Comparison of ENCODE assay signal across 8 mouse cellular contexts in the genomic region with DNA sequence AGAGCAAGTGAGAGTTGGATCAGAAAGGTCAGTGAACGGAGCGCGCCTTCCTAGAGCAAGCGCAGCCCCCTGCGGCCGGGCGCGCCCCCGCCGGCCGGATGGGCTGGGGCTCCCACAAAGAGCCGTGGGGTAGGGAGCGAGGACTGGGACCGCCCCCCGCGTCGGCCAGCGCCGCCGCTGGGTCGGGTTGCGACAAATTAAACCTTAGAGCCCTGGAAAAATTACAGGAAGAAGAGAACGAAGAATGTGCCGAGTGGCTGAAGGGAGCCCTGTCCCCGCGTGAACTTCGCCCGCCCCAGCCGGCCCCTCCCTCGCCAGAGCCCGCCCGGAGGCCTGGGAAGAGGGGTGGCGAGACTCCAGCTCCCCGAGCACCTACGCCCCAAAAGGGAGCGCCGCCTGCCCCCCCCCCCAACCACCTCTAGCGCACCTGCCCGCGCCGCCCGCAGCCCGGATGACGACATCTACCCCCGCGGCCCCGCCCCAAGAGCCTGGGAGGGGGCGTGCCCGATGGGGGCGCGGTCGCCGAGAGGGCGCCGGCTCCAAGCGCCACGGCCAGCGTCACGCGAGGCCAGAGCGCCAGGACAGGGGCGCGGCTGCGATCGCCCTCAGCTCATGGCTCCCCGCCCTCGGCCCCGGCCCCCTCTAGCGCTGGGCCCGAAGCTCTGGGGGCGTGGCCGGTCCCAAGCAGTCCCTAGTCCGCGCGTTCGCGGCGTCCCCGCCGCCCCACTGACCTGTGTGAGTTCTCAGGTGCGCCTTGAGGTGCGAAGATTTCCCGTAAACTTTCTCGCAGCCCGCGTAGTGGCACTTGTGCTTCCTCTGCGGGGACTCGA. TPM values are rescaled to one million over a fixed set of nuclear protein-coding genes. Genes with fewer than 3 reads are reported as not detected.
DNase-seq lines count a peak whose midpoint lies in the region; ATAC-seq and TF ChIP-seq lines count a peak whose summit lies in the region.

No protein-coding gene starts in this region.

- peak; percentile 93 to 96 for DNase-seq in adrenal gland, postnatal 36 days
- peak; percentile 87 for DNase-seq in lung, embryonic 14.5 days
- peak; percentile 91 for DNase-seq in thymus, postnatal 0 days (ENCODE audit: low spot score)

- no peaks in the 10 kb centered on the region for H3K9me3 ChIP-seq in embryonic facial prominence, embryonic 13.5 days
- H3K9me3 ChIP-seq in heart, embryonic 12.5 days (replicated peaks), result no peaks in the 10 kb centered on the region
- no peaks in the 10 kb centered on the region for H3K9me3 ChIP-seq in kidney, embryonic 16.5 days (ENCODE audit: low read length)
- no peaks in the 10 kb centered on the region for H3K9me3 ChIP-seq in lung, embryonic 14.5 days (ENCODE audit: low read depth, low read length)
- H3K9me3 ChIP-seq in neural tube, embryonic 15.5 days (replicated peaks), result no peaks in the 10 kb centered on the region

- peak overlapping the region; percentile 69 for H3K4me3 ChIP-seq in C2C12 (ENCODE audit: insufficient read depth, poor library complexity, severe bottlenecking)
- H3K4me3 ChIP-seq in embryonic facial prominence, embryonic 13.5 days, result peak overlapping the region; percentile 76
- peak overlapping the region; percentile 79 for H3K4me3 ChIP-seq in heart, embryonic 12.5 days
- H3K4me3 ChIP-seq in kidney, embryonic 16.5 days (ENCODE audit: low read length), result peak overlapping the region; percentile 76
- peak overlapping the region; percentile 74 for H3K4me3 ChIP-seq in lung, embryonic 14.5 days (ENCODE audit: low read depth, low read length)
- H3K4me3 ChIP-seq in neural tube, embryonic 15.5 days (replicated peaks), result peak overlapping the region; percentile 74

- peak; percentile 4; the same call in 1 of the 2 replicates for ATAC-seq in embryonic facial prominence, embryonic 13.5 days (ENCODE audit: insufficient number of reproducible peaks, insufficient read depth, low FRiP score, low TSS enrichment, low read depth)
- ATAC-seq in heart, embryonic 12.5 days (ENCODE audit: insufficient number of reproducible peaks, low FRiP score), result peak; percentile 68
- peak; percentile 29 for ATAC-seq in kidney, embryonic 16.5 days (ENCODE audit: low FRiP score, low TSS enrichment)
- peak; percentile 22 for ATAC-seq in lung, embryonic 14.5 days (ENCODE audit: insufficient read depth)
- ATAC-seq in neural tube, embryonic 15.5 days (ENCODE audit: low FRiP score), result peak; percentile 6

- under 1% methylated on average over 82 of the region's 88 CpGs for WGBS in embryonic facial prominence, embryonic 13.5 days
- under 1% methylated on average over 83 of the region's 88 CpGs for WGBS in heart, embryonic 12.5 days
- under 1% methylated on average over 81 of the region's 88 CpGs for WGBS in kidney, embryonic 16.5 days
- 0% methylated on average over 67 of the region's 88 CpGs for WGBS in lung, embryonic 14.5 days
- WGBS in neural tube, embryonic 15.5 days, result under 1% methylated on average over 82 of the region's 88 CpGs

- H3K4me2 ChIP-seq in embryonic facial prominence, embryonic 13.5 days, result peak overlapping the region; percentile 84
- peak overlapping the region; percentile 87 for H3K4me2 ChIP-seq in heart, embryonic 12.5 days
- H3K4me2 ChIP-seq in kidney, embryonic 16.5 days (replicated peaks; ENCODE audit: low read depth, low read length), result peak overlapping the region; percentile 95
- peak overlapping the region; percentile 96 for H3K4me2 ChIP-seq in lung, embryonic 14.5 days
- peak overlapping the region; percentile 96 for H3K4me2 ChIP-seq in neural tube, embryonic 15.5 days

- peak; percentile 0 for TF ChIP-seq CTCF in C2C12 (IDR thresholded peaks at IDR 0.05; ENCODE audit: control insufficient read depth, insufficient read depth, insufficient read length)
- TF ChIP-seq CTCF in lung, embryonic 14.5 days (IDR thresholded peaks at IDR 0.05; ENCODE audit: low read depth), result no peak; the same call in 1 of the 2 replicates

- peak overlapping the region; percentile 92 for H3K27ac ChIP-seq in embryonic facial prominence, embryonic 13.5 days
- peak overlapping the region; percentile 86 for H3K27ac ChIP-seq in heart, embryonic 12.5 days (ENCODE audit: poor library complexity, severe bottlenecking)
- peak overlapping the region; percentile 94 for H3K27ac ChIP-seq in kidney, embryonic 16.5 days (ENCODE audit: low read length)
- H3K27ac ChIP-seq in lung, embryonic 14.5 days (ENCODE audit: low read depth), result peak overlapping the region; percentile 91
- peak overlapping the region; percentile 93 for H3K27ac ChIP-seq in neural tube, embryonic 15.5 days (replicated peaks)

- H3K36me3 ChIP-seq in C2C12 (ENCODE audit: control insufficient read depth, insufficient read depth), result no peaks in the 10 kb centered on the region
- no peaks in the 10 kb centered on the region for H3K36me3 ChIP-seq in embryonic facial prominence, embryonic 13.5 days
- H3K36me3 ChIP-seq in heart, embryonic 12.5 days, result no peaks in the 10 kb centered on the region
- no peaks in the 10 kb centered on the region for H3K36me3 ChIP-seq in kidney, embryonic 16.5 days (ENCODE audit: insufficient read depth, low read length)
- no peaks in the 10 kb centered on the region for H3K36me3 ChIP-seq in lung, embryonic 14.5 days (ENCODE audit: insufficient read depth)
- H3K36me3 ChIP-seq in neural tube, embryonic 15.5 days, result 0 out of 2 replicates have a peak, but pooled peaks cover under 1% of the 10 kb centered on the region

- H3K79me2 ChIP-seq in C2C12 (ENCODE audit: control insufficient read depth, insufficient read depth), result peaks cover 59% of the 10 kb centered on the region

- peaks cover 20% of the 10 kb centered on the region for H3K4me1 ChIP-seq in embryonic facial prominence, embryonic 13.5 days
- H3K4me1 ChIP-seq in heart, embryonic 12.5 days (replicated peaks), result peaks cover 31% of the 10 kb centered on the region
- H3K4me1 ChIP-seq in kidney, embryonic 16.5 days (ENCODE audit: insufficient read depth, low read length), result peaks cover 20% of the 10 kb centered on the region
- no peaks in the 10 kb centered on the region for H3K4me1 ChIP-seq in lung, embryonic 14.5 days (ENCODE audit: insufficient read depth)
- peaks cover 42% of the 10 kb centered on the region for H3K4me1 ChIP-seq in neural tube, embryonic 15.5 days

- peak overlapping the region; percentile 66 for H3ac ChIP-seq in C2C12 (ENCODE audit: control insufficient read depth, insufficient read length, low read depth)

- peaks cover 43% of the 10 kb centered on the region for H3K79me3 ChIP-seq in C2C12 (ENCODE audit: low read depth)

- H3K9ac ChIP-seq in embryonic facial prominence, embryonic 13.5 days, result peak overlapping the region; percentile 84
- peak overlapping the region; percentile 92 for H3K9ac ChIP-seq in heart, embryonic 12.5 days
- peak overlapping the region; percentile 90 for H3K9ac ChIP-seq in kidney, embryonic 16.5 days (replicated peaks; ENCODE audit: low read length)
- peak overlapping the region; percentile 80 for H3K9ac ChIP-seq in lung, embryonic 14.5 days
- peak overlapping the region; percentile 91 for H3K9ac ChIP-seq in neural tube, embryonic 15.5 days (replicated peaks)

- no peaks in the 10 kb centered on the region for H3K27me3 ChIP-seq in C2C12 (ENCODE audit: control insufficient read depth, insufficient read depth, insufficient read length)
- no peaks in the 10 kb centered on the region; the same call in 1 of the 2 replicates for H3K27me3 ChIP-seq in embryonic facial prominence, embryonic 13.5 days
- H3K27me3 ChIP-seq in heart, embryonic 12.5 days (replicated peaks), result no peaks in the 10 kb centered on the region
- no peaks in the 10 kb centered on the region; the same call in 1 of the 2 replicates for H3K27me3 ChIP-seq in kidney, embryonic 16.5 days (ENCODE audit: insufficient read depth, low read length)
- H3K27me3 ChIP-seq in lung, embryonic 14.5 days (ENCODE audit: insufficient read depth, low read length), result no peaks in the 10 kb centered on the region
- H3K27me3 ChIP-seq in neural tube, embryonic 15.5 days (replicated peaks), result no peaks in the 10 kb centered on the region

TF ChIP-seq in C2C12, 6 proteins besides CTCF, POLR2A, EP300 and RAD21:
- TF ChIP-seq CEBPB (IDR thresholded peaks at IDR 0.05; ENCODE audit: low read depth) (no peak), FOSL1 (IDR thresholded peaks at IDR 0.05; ENCODE audit: insufficient read depth, low read length, poor library complexity, severe bottlenecking) (no peak), MAX (IDR thresholded peaks at IDR 0.05) (no peak), USF1 (IDR thresholded peaks at IDR 0.05; ENCODE audit: low read depth) (no peak), MYOG (IDR thresholded peaks at IDR 0.05; ENCODE audit: control insufficient read depth, extremely low read depth, insufficient read length) (no peak), MYOD1 (IDR thresholded peaks at IDR 0.05; ENCODE audit: control insufficient read depth, insufficient read length, low read depth) (no peak)

RNA-seq across cellular contexts. Expression of gene Klf13, which starts 1.3 kb away (rescaled TPM):
- 20.1 TPM for polyA plus RNA-seq in C2C12 (2012; fragmentation: generic; extraction: Trizol)
- 10 to 100 TPM; 73.9 to 77.8 TPM for total RNA-seq in adrenal gland, postnatal 36 days (2021)
- 22.7 and 23.0 TPM in 2 replicates for polyA plus RNA-seq in embryonic facial prominence, embryonic 13.5 days (2015; fragmentation: Nextera tagmentation; extraction: Ambion mirVana)
- polyA plus RNA-seq in heart, embryonic 12.5 days (2016; fragmentation: Nextera tagmentation; extraction: Ambion mirVana), result 16.7 and 17.4 TPM in 2 replicates
- 23.2 and 23.7 TPM in 2 replicates for polyA plus RNA-seq in kidney, embryonic 16.5 days (2015; fragmentation: Nextera tagmentation; extraction: Ambion mirVana)
- polyA plus RNA-seq in lung, embryonic 14.5 days (2014; fragmentation: Nextera tagmentation; extraction: Ambion mirVana), result 29.0 and 32.6 TPM in 2 replicates
- polyA plus RNA-seq in neural tube, embryonic 15.5 days (2015; fragmentation: Nextera tagmentation; extraction: Ambion mirVana), result 24.7 and 26.8 TPM in 2 replicates
- 95.1 and 134 TPM in 2 replicates for polyA plus RNA-seq in thymus, postnatal 0 days (2015; fragmentation: Nextera tagmentation; extraction: Ambion mirVana)

RNA-seq across cellular contexts. Expression of gene E030018B13Rik, which starts 20.8 kb away (rescaled TPM):
- polyA plus RNA-seq in C2C12 (2012; fragmentation: generic; extraction: Trizol), result 0.06 TPM
- not detected for total RNA-seq in adrenal gland, postnatal 36 days (2021)
- not detected in 2 replicates for polyA plus RNA-seq in embryonic facial prominence, embryonic 13.5 days (2015; fragmentation: Nextera tagmentation; extraction: Ambion mirVana)
- polyA plus RNA-seq in heart, embryonic 12.5 days (2016; fragmentation: Nextera tagmentation; extraction: Ambion mirVana), result not detected in 2 replicates
- not detected in 2 replicates for polyA plus RNA-seq in kidney, embryonic 16.5 days (2015; fragmentation: Nextera tagmentation; extraction: Ambion mirVana)
- 0.18 TPM in 1 of 2 replicates, not detected in the other for polyA plus RNA-seq in lung, embryonic 14.5 days (2014; fragmentation: Nextera tagmentation; extraction: Ambion mirVana)
- polyA plus RNA-seq in neural tube, embryonic 15.5 days (2015; fragmentation: Nextera tagmentation; extraction: Ambion mirVana), result not detected in 2 replicates
- polyA plus RNA-seq in thymus, postnatal 0 days (2015; fragmentation: Nextera tagmentation; extraction: Ambion mirVana), result 0.21 and 0.40 TPM in 2 replicates

Comparison
In these comparisons a context has a peak if more than half of its experiments do, and no peak if none do; other contexts are left out.
1. Peak in every context shown above with its lines: DNase-seq, ATAC-seq, H3K4me3 ChIP-seq and H3K27ac ChIP-seq.
2. ATAC-seq: peak in every context shown above with its lines; median percentile 68 in heart, embryonic 12.5 days; 29 in kidney, embryonic 16.5 days; 22 in lung, embryonic 14.5 days; 6 in neural tube, embryonic 15.5 days; 4 in embryonic facial prominence, embryonic 13.5 days.